Mouse (Mus musculus) ovary, adult 18-20 months (tissue): ENCODE measurements at regions not wholly inside any gene's neighbourhood (a gene's known extent, or its start where the extent isn't known, plus 50 kb on each side); places are given as distances from the start of the nearest gene placed in this dataset.
"Not testable (repeated sequence)": the region's sequence is repeated elsewhere in the genome, so short reads cannot be mapped to it uniquely, and the experiment has no call there.

Experiments used
- DNase-seq: peaks from one replicate; pipeline ENCODE4 v3.0.0; 2022; ENCODE audit warnings: low spot score, mixed read lengths

DNA sequence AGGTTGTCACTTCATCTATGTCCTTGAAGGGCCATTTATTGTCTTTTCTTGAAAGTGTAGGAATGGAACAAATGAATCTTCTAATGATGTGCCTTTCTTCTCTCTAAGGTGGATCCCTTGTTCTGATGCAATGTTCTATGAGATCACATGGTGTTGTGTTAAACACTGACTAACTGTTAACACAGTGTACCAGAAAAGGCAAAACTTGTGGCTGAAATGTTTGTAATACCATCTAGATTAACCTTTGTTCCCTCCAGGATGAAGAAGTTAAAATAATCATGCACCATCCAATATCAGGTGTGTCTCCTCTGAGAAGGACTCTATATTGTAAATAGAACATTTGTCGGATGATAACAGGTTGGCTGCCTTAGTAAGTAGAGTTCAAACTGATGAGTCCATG lies 849.1 kb downstream of the Gm9195 start:
- no peak for DNase-seq

- DNase-seq, result no peak
Observed at GRCm38 (mm10) chr14:71639083-71639482, 852.6 kb downstream of the Gm9195 start.

GRCm38 (mm10) chr14:71635091-71635490 lies 856.5 kb downstream of the Gm9195 start:
- DNase-seq, result no peak

DNA sequence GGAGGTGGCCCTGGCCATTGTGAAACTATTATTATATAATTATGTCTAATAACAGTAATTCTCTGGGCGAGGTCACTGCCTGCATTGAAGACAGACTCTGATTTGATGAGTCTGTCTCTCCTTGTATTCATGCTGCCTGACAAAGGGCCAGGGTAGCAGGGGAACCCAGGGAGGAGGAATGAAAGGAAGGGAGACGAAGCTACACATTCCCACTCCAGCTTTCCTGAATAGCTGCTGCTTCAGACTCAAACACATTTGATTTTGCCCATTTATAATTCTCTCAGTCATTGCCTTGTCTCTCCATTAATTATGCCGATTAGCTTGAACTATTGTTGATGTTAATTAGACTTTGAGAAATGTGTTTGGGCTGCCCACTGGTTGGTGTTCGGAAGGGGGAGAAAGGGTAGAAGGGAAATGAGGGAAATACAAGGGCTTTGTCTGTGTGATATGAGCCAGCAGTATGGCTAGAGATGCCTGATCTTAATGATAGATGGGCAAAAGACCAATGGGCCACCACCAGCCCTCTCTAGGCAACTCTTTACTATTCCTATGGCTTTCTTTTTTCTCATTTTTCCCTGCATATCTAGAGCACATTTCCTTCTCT lies 881.8 kb downstream of the Gm9195 start:
- DNase-seq, result no peak

DNA sequence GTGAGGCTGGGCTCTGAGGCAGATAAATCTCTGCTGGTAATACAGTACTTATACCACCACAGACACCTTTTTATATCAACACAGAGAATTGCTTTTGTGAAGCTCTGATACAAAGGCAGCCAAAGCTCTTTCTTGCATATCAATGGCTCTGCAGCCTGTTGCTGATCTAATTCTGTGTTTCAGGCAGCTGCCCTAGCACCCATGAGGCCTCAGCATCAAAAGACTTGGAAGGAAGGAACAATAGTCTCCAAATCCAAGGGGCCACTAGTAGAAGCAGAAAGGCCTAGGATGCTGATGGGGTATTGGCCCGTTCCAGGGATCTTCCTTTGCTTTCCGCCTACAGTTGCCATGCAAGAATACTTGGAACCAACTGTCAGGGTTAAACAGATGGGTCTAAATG lies 887.9 kb downstream of the Gm9195 start:
- no peak for DNase-seq

GRCm38 (mm10) chr14:71597859-71598258 lies 893.8 kb downstream of the Gm9195 start:
- DNase-seq, result no peak

- no peak for DNase-seq
Observed at GRCm38 (mm10) chr14:71588694-71589240, 902.9 kb downstream of the Gm9195 start.

- no peak for DNase-seq
Observed at GRCm38 (mm10) chr14:71588006-71588405, 903.6 kb downstream of the Gm9195 start.

GRCm38 (mm10) chr14:71564816-71565215 lies 926.8 kb downstream of the Gm9195 start:
- no peak for DNase-seq

GRCm38 (mm10) chr14:71561906-71562305 lies 929.7 kb downstream of the Gm9195 start:
- no peak for DNase-seq

DNA sequence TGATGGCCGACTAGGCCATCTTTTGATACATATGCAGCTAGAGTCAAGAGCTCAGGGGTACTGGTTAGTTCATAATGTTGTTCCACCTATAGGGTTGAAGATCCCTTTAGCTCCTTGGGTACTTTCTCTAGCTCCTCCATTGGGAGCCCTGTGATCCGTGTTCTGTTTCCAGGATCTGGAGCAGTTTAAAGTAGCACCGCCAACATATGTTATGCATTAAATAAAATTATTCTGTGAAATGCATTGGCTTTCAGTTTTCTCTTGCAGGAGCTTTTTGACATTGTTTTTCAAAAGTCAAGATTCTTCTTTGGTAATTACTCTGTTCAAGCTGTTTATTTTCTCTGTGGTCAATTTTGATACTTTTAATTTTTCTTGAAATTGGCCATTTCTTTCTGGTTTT lies 937.3 kb downstream of the Gm9195 start:
- DNase-seq, result not testable (repeated sequence)

GRCm38 (mm10) chr14:71543580-71543979 lies 943.9 kb upstream of the Fam160b2 start:
- no peak for DNase-seq

GRCm38 (mm10) chr14:71532074-71532659 lies 932.5 kb upstream of the Fam160b2 start:
- no peak for DNase-seq

GRCm38 (mm10) chr14:71531298-71531697 lies 931.7 kb upstream of the Fam160b2 start:
- no peak for DNase-seq

DNA sequence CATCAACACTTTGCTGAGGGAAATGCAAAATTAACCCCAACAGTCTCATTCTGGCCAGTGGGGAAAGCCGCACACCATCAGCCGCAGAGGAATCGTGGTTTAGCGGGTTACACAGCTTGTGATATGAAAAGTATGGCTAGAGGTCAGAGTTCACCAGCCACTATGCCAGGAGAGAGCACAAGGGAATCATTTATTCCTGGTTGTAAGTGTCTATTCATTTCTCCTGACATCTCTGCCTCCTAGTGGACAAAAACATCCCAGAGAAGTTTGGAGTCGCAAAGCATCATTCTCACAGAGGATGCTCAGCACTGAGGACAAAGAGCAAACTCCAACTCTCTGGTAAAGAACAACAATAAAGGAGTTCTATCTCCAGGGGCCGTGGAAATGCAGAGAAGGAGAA lies 930.8 kb upstream of the Fam160b2 start:
- DNase-seq, result no peak

DNA sequence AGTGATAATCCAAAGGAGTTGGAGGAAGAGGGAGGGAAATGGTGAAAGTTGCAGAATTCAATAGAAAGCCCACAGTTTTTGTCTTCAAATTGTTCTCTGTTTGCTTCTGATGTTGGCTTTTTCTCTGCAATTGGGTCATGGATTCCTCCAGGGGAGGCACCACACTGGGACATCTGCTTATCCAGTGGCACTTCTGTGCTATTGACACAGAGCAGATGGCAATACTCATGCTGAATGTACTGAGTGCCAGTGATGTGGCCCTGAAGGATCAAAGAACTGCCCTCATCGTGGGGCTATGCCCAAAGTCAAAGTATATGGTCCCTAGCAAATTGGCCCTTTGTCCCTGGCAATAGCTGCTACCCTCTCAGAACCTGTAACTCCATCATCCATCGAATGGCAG lies 918.9 kb upstream of the Fam160b2 start:
- no peak for DNase-seq

DNA sequence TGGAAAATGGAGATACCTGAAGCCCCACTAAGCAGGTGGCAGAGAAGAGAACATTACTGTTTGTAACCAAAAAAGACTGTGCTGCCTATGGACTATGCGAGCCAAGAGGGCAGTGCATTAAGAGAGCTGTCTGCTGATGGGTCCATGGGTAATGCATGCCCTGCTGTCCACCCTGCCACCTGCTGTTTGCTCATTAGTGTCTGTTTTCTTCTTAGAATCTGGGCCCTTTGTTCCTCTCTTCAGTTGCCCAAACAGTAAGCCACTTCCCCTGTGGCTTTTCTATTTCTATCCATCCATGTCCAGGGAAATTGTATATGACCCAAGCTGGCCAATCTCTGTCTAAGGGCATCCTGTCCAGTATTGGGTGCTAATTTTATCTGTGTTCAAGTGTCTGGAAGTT lies 901.2 kb upstream of the Fam160b2 start:
- no peak for DNase-seq

- DNase-seq, result no peak
Observed at GRCm38 (mm10) chr14:71491201-71491600, 891.6 kb upstream of the Fam160b2 start.

- DNase-seq, result no peak
Observed at GRCm38 (mm10) chr14:71486176-71486970, 886.7 kb upstream of the Fam160b2 start.

GRCm38 (mm10) chr14:71475656-71476055 lies 876.0 kb upstream of the Fam160b2 start:
- no peak for DNase-seq

- DNase-seq, result no peak
Observed at GRCm38 (mm10) chr14:71473907-71474306, 874.3 kb upstream of the Fam160b2 start.

GRCm38 (mm10) chr14:71432364-71432763 lies 832.7 kb upstream of the Fam160b2 start:
- no peak for DNase-seq
